Mouse (Mus musculus) heart, embryonic 11.5 days (tissue): Measurements from ENCODE around the gene Gm4027. TPM values are rescaled to one million over a fixed set of nuclear protein-coding genes. Genes with fewer than 3 reads are reported as not detected.
"Not testable (repeated sequence)": the region's sequence is repeated elsewhere in the genome, so short reads cannot be mapped to it uniquely, and the experiment has no call there.

Experiments
- ATAC-seq: fragments of 200-750 bp; cut with Nextera tagmentation; replicated peaks from 2 replicates; pipeline ENCODE4 v1.8.0; 2017; ENCODE audit warnings: moderate library complexity; ENCODE audit not compliant: insufficient number of reproducible peaks, low FRiP score, low TSS enrichment
- H3K27ac ChIP-seq: fragments of 300-500 bp; sonication (generic); 2 replicates; pipeline ENCODE4 v1.5.1; 2014; ENCODE audit warnings: mild to moderate bottlenecking, low read depth, low read length
- H3K27me3 ChIP-seq: fragments of 300-500 bp; sonication (generic); 2 replicates; pipeline ENCODE4 v1.6.1; 2014; ENCODE audit warnings: mild to moderate bottlenecking, low read length, mixed read lengths; ENCODE audit not compliant: control insufficient read depth, insufficient read depth
- H3K36me3 ChIP-seq: fragments of 300-500 bp; sonication (generic); 2 replicates; pipeline ENCODE4 v1.6.1; 2014; ENCODE audit warnings: mild to moderate bottlenecking, low read length, moderate library complexity, mixed read lengths; ENCODE audit not compliant: control insufficient read depth, insufficient read depth
- H3K4me1 ChIP-seq: fragments of 300-500 bp; sonication (generic); 2 replicates; pipeline ENCODE4 v1.6.1; 2014; ENCODE audit warnings: low read length; ENCODE audit not compliant: control insufficient read depth, insufficient read depth
- H3K4me2 ChIP-seq: fragments of 300-500 bp; sonication (generic); 2 replicates; pipeline ENCODE4 v1.6.1; 2014; ENCODE audit warnings: mild to moderate bottlenecking, moderate library complexity
- H3K4me3 ChIP-seq: fragments of 300-500 bp; sonication (generic); 2 replicates; pipeline ENCODE4 v1.5.1; 2014; ENCODE audit warnings: low read depth, low read length
- H3K9ac ChIP-seq: fragments of 300-500 bp; sonication (generic); 2 replicates; pipeline ENCODE4 v1.6.1; 2014; ENCODE audit warnings: mild to moderate bottlenecking, low read depth, low read length, moderate library complexity
- H3K9me3 ChIP-seq: fragments of 300-500 bp; sonication (generic); replicated peaks from 2 replicates; pipeline ENCODE4 v1.6.1; 2016; ENCODE audit warnings: low read length; ENCODE audit not compliant: control insufficient read depth
- WGBS: fragments of 180-500 bp; shearing (Covaris S2); extraction: QIAGEN DNeasy Blood & Tissue Kit; methylation state at CpG from one replicate; pipeline ENCODE4 v1.1.7; 2014; ENCODE audit not compliant: insufficient replicate concordance; 5-methylcytosine and 5-hydroxymethylcytosine counted together
- polyA plus RNA-seq: library from polyadenylated mRNA; unstranded; fragments of >200 nt; fragmentation: Nextera tagmentation; extraction: Ambion mirVana; gene quantifications from 2 replicates; pipeline ENCODE4 v1.2.1, GENCODE M21; 2014

The Gm4027 gene
- not detected in 2 replicates for polyA plus RNA-seq

DNA sequence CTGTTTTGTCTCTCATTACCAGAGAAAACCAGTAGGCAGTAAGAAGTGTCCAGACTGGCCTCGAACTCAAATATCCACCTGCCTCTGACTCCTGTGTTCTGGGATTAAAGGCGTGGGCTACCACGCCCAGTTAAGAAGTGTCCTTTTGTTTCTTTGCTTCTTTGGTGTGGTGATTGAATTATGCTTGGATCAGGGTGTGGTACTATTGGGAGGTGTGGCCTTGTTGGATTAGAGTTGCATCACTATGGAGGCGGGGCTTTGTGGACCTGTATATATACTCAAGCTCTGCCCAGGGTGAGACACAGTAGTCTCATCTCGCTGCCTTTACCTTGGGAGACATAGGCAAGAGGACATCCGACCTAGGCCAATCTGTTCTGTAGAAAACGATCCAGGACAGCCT is at the start of gene Gm4027:
Gm4027 (plus strand) TSS at position 301 of the 400 bp plus-strand sequence.
- ATAC-seq, H3K27ac ChIP-seq, H3K27me3 ChIP-seq, H3K4me2 ChIP-seq, H3K4me3 ChIP-seq, H3K9ac ChIP-seq, H3K4me1 ChIP-seq, H3K36me3 ChIP-seq, H3K9me3 ChIP-seq: not testable (repeated sequence)
- WGBS: 81% methylated on average over 4 of the region's 7 CpGs

DNA sequence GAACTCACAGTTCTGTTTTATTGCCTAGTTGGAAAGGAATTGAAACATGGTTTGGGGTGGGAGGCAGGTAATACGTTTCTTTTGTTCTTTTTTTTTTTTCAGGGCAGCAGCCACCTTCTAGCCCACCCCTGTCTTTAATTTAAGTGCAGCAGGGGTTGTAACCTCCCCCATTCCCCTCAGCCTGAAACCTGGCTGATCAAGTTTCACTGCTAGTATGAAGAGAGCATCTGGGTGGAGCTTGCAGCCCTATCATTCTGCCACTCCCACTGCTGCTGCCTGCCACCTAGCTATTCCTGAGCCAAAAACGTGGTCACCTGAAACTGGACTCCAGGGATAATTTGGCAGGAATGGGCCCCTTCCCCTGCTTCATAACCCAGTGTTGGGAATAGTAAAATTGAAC is 17.3 kb upstream of the Gm4027 start:
- H3K4me3 ChIP-seq, H3K9ac ChIP-seq, H3K9me3 ChIP-seq, H3K4me2 ChIP-seq, H3K27ac ChIP-seq, H3K36me3 ChIP-seq, H3K4me1 ChIP-seq, H3K27me3 ChIP-seq, ATAC-seq: not testable (repeated sequence)
- 10% methylated on average over 2 of the region's 2 CpGs for WGBS

DNA sequence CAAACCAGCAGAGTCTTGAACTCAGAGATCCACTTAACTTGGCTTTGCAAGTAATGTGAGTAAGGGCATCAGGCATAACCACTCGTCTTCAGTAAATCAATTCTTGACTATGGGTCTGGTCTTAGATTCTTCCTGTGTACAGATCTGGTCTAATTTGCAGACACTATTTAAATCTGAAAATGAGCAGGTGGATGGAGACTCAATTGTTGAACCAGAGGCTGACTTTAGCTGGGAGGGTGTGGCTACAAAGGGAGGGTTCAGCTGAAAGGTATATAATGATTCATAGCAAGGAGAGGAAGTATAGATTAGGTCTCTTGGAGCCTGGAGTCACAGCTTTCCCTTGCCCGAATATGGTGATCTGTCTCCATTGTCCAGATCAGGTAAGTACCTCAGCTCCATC is 16.3 kb upstream of the Gm4027 start, which contains the start of gene Oog1:
Oog1 (plus strand) TSS at position 301 of the 400 bp plus-strand sequence.
- not testable (repeated sequence) for H3K27me3 ChIP-seq, H3K36me3 ChIP-seq, H3K4me2 ChIP-seq, H3K9ac ChIP-seq, H3K4me1 ChIP-seq, H3K9me3 ChIP-seq, H3K4me3 ChIP-seq, ATAC-seq, H3K27ac ChIP-seq
- 54% methylated on average over 1 of the region's 2 CpGs for WGBS

DNA sequence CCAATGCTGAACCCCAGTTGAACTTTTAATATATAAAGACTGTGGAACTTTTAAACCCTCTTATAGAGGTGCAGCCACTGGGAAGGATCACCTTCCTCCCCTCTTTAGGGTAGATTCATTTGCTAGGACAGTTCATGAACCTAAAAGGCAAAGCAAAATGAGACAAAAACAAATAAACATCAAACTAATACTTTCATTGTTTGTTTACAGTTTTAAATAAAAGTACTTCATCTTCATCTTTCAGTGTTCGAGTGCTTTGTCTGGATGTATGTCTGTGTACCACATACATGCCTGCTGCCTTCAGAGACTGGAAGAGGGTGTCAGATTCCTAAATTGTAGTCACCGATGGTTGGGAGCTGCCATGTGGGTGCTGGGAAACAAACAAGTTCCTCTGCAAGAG is 25.9 kb downstream of the Gm4027 start, which contains the start of gene Gm16381:
Gm16381 (minus strand) TSS at position 101 of the 400 bp plus-strand sequence.
- not testable (repeated sequence) for H3K4me2 ChIP-seq, H3K9ac ChIP-seq, ATAC-seq, H3K27ac ChIP-seq, H3K27me3 ChIP-seq, H3K4me1 ChIP-seq, H3K4me3 ChIP-seq, H3K36me3 ChIP-seq, H3K9me3 ChIP-seq
- WGBS: 70% methylated on average over 1 of the region's 2 CpGs

- H3K36me3 ChIP-seq, H3K27ac ChIP-seq, H3K4me1 ChIP-seq, H3K9ac ChIP-seq, H3K4me3 ChIP-seq, H3K27me3 ChIP-seq, H3K4me2 ChIP-seq, ATAC-seq, H3K9me3 ChIP-seq: not testable (repeated sequence)
- 45% methylated on average over 2 of the region's 4 CpGs for WGBS
These were observed 34.4 kb downstream of the Gm4027 start for GRCm38 (mm10) chr12:87652916-87653703.

Other genes with a start within 250 kb of the Gm4027 start
- 73.2 and 82.1 TPM in 2 replicates for gene Sptlc2, start 230.5 kb upstream of the Gm4027 start, polyA plus RNA-seq
- 256 and 291 TPM in 2 replicates for gene Slirp, start 175.0 kb upstream of the Gm4027 start, polyA plus RNA-seq
- gene Alkbh1, start 174.9 kb upstream of the Gm4027 start, polyA plus RNA-seq: 39.6 and 52.6 TPM in 2 replicates
- 95.7 and 95.9 TPM in 2 replicates for gene Snw1, start 146.6 kb upstream of the Gm4027 start, polyA plus RNA-seq
- gene Gm5788, start 124.1 kb upstream of the Gm4027 start, polyA plus RNA-seq: not detected in 2 replicates
- gene Gm8300, start 104.6 kb upstream of the Gm4027 start, polyA plus RNA-seq: not detected in 2 replicates
- not detected in 2 replicates for gene Oog1, start 16.2 kb upstream of the Gm4027 start, polyA plus RNA-seq
- not detected in 2 replicates for gene Gm16381, start 25.8 kb downstream of the Gm4027 start, polyA plus RNA-seq
- not detected in 2 replicates for gene Gm21319, start 156.9 kb downstream of the Gm4027 start, polyA plus RNA-seq
- gene Gm21936, start 176.6 kb downstream of the Gm4027 start, polyA plus RNA-seq: not detected in 2 replicates
- gene BB287469, start 197.7 kb downstream of the Gm4027 start, polyA plus RNA-seq: not detected in 2 replicates
- not detected in 2 replicates for gene Gm2001, start 223.5 kb downstream of the Gm4027 start, polyA plus RNA-seq